Mouse (Mus musculus) layer of hippocampus, adult 18-20 months (tissue): ENCODE results near the gene 2010109A12Rik. TPM values are rescaled to one million over a fixed set of nuclear protein-coding genes. Genes with fewer than 3 reads are reported as not detected.
A peak's percentile ranks its signal among the peaks of the same experiment; 100 is the strongest.

Source experiments
- DNase-seq, 2 experiments: peaks; one replicate each; pipeline ENCODE4 v3.0.0; 2022; ENCODE audit warnings: low spot score in 2 of 2
- long read RNA-seq: library from polyadenylated mRNA; stranded (forward); transcript quantifications from one replicate; pipeline ENCODE4 v2.0.0, GENCODE M21; 2021
- total RNA-seq, 2 experiments: library from RNA; stranded (reverse); gene quantifications; 2 replicates each; pipeline ENCODE4 v1.2.3; 2021

The 2010109A12Rik gene
- total RNA-seq = under 1 TPM; 0.84 to 0.86 TPM
- long read RNA-seq = 0 reads

DNA sequence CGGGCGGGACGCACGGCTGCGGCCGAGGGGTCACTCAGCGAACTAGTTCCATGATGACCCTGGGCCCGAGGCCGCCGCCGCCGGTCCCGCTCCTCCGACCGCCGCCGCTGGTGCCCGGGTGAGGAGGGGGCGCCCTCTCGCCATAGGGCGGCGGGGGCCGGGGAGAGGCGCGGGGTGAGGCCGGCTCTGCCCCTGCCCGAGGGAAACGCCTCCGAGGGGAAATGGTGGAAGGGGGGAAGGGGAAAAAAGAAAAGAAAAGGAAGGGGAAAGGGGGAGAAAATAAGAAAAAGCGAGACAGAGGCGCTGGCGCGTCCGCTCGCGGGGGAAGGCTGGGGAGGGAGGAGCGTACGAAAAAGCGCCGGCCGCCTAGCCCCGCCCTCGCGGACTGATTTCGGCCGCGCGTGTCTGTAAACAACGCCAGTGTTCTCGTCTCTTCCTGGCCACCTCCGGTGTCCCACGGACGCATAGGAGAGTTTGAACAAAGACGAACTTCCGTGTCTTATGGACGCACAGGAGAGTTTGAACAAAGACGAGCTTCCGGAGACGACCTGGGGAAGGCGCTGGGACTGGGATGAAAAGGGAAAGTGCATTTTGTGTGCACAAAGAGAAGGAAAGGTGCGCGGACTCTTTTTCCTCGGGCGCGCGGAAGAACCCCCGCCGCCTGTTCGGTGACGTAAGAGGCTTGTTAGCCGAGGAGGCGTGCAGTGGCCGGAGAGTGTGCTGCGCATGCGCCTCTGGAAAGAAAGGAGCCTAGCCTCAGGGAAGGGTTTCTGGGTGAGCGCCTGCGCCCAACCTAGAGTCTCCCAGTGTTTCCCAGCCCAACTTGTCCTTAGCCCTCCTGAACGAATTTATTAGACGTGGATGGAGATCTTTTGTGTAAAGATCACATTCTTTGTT, at the start of gene 2010109A12Rik, which contains the start of gene Ccni:
Gene 2010109A12Rik, plus strand, starts transcription at position 410 of the 897 bp plus-strand sequence.
Gene Ccni, minus strand, starts transcription at position 387 of the 897 bp plus-strand sequence.
- peak; percentile 95 to 97 for DNase-seq

DNA sequence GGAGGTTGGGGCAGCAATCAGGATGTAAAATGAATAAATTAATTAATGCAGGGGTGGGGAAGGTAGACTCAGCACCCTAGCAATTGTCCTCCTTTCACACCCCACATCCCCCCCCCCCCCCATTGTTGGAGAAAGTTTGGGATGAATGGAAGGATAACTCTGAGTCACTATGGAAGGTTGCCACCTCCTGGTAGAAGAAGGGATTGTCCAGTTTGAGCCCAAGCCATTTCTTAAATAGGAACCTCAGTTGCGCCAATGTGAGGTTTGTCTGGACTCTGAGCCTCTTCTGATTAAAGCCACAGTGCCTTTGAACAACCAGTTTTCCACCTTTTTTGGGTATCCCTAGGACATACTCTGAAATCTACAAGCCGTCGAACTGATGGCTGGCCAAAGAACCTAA, 42.8 kb upstream of the 2010109A12Rik start:
- peak in 1 of 2 experiments; percentile 75 for DNase-seq

DNA sequence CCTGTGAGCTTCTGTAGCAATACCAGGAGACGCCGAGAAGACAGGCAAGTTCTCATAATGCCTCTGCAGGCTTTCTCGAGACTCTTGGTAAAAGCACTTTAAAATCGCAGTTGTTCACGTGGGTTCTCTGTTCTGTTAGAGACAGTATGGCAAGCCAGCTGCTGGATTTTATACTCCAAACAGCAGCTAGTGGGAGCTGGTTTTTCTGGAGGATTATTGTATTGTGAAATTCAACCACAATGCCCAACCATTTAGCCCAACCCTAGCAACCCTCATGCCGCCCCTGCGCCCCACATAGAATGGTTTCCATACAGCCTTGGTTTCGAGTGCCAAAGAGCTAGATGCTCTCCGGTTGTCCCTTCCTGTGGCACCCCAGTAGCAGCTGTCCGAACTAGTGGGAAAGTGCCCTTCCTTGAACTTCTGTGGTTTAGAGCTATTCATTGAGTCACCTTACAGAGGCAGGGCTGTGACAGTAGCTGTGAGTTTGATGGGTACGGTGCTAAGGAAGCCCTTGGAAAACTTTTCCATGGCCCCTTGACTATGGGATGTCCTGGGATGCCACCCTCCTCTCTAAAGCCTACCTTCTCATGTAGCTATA, 38.3 kb upstream of the 2010109A12Rik start:
- DNase-seq = peak in 1 of 2 experiments; percentile 45

DNA sequence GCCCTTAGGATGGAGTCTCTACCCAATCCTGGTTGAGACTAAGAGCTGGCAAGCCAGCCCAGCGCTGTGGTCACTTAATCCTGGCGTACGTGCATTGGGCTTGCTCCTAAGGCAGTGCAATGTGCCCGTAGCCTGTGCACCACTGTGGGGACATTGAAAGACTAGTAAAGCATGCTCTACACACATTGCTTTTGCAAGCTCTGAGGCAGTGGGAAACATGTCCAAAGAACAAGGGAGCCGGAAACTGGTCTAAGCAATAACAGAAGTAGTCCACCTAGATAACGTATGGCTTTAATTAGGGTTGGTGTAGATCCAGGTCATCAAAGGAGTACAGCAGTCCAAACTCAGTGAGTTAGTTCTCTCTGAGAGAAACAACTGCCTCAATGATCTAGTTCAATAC, 37.7 kb upstream of the 2010109A12Rik start:
- DNase-seq = no peak

DNA sequence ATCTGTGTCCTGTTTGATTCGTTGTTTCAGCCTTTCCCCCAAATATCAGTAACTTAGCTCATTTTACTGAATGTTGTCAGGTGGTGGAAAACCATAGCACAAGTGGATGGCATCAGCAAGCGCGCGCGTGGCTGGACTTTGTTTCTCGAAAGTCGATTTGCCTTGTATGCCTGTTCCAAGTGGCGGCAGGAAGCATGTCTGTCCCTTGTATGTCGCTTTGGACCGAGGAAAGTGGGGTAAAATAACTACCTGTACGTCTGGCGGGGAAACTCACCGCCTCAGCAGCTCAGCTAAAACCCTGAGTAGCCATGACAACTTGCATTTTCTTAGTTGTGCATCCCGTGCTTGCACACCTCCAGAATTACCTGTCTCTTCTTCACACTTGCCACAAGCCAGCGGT, 34.9 kb upstream of the 2010109A12Rik start:
- DNase-seq = no peak

DNA sequence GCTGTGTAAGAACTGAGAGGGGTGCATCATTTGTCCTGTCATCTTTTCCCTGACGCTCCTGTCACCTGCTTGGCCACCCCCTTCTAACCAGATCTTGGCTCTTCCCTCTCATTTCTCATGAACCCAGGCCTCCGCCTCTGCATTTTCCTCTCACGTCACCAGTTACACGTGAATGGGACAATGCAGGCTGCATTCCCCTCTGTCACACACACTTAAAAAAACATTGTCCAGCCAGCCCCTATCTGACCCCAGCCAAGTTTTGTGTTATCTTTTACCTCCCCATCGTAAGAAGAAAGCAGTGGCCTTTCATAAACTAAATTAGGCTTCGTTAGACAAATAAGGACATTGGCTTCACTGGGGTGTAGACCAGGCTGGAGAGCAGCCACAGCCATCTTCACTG, 33.8 kb upstream of the 2010109A12Rik start:
- no peak for DNase-seq

DNA sequence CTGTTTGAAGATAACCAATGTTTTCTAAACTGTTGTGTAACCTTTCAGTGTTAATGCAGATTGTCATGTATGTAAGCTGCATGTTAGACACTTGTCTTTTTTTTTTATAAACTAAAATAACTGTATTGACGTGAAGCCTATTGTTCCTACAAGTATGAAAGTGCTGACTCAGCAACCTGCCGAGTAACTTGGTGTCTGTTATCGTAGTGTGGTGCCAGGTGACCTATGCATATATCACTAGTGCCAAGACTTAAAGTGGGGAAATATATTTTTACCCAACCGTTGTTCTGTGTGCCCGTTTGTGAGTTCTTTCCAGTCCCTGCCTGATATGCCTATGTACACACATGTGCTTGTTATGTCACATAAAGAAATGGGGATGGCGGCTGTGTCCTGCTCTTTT, 31.6 kb upstream of the 2010109A12Rik start:
- no peak for DNase-seq

GRCm38 (mm10) chr5:93178616-93179015, 27.7 kb upstream of the 2010109A12Rik start:
- DNase-seq = peak; percentile 59 to 75

GRCm38 (mm10) chr5:93180252-93180651, 26.1 kb upstream of the 2010109A12Rik start:
- no peak for DNase-seq

DNA sequence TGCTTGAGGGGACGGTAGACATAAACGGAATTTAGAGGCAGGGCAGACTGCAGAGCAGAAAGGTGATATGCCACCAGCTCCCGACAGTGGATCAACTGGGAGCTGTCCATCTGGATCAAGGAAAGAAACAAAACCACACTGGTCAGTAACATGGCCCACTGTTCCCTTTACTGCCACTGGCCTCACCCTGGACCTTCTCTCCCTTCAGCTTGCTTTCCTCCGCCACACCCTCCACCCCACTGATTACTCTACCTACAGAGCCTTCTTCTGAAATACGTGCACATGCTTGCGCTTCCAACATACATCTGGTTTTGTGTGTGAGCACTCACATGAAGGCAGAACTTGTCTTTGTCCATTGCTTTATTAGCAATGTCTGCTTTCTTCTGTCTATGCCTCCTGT, 23.0 kb upstream of the 2010109A12Rik start:
- DNase-seq = no peak

- no peak for DNase-seq
Observed at GRCm38 (mm10) chr5:93184548-93184947, 21.8 kb upstream of the 2010109A12Rik start.

GRCm38 (mm10) chr5:93189607-93190006, 16.7 kb upstream of the 2010109A12Rik start:
- no peak for DNase-seq

GRCm38 (mm10) chr5:93190428-93190827, 15.9 kb upstream of the 2010109A12Rik start:
- no peak for DNase-seq

DNA sequence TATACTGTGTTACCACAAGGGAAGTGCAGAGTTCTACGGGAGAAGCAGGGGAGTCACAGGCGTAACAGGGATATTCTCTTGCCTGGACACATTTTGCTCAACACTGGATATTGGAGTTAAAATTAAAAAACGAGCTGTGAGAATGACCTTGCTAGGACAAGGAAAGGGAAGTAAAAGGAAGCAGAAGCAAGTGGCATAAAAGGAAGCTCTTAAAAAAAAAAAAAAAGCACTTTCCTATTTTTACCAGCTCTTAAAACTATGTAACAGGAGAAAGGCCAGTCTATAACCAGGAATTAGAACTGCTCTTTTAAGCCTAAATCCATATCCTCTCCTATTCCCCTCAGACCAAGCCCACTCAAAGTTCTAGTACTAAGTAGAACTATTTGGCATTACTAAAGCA, 8.1 kb upstream of the 2010109A12Rik start:
- no peak for DNase-seq

DNA sequence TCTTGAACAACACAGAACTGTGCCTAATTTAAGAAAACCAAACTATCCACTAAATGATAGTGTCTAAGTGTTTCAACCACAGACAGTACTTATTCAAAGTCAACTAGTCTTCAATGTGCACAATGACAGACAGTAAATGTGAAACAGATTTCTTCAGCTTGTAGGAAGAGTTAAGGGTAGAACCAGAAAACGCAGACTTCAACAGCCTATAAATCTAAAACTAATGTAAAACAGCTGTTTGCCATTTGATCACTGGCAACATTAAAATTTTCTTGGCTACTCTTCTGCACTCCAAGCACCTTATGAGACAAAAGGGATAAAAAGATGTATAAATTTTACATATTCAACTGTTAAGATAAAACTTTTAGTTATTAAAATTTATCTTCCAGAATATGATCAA, 5.1 kb upstream of the 2010109A12Rik start:
- DNase-seq = no peak

DNA sequence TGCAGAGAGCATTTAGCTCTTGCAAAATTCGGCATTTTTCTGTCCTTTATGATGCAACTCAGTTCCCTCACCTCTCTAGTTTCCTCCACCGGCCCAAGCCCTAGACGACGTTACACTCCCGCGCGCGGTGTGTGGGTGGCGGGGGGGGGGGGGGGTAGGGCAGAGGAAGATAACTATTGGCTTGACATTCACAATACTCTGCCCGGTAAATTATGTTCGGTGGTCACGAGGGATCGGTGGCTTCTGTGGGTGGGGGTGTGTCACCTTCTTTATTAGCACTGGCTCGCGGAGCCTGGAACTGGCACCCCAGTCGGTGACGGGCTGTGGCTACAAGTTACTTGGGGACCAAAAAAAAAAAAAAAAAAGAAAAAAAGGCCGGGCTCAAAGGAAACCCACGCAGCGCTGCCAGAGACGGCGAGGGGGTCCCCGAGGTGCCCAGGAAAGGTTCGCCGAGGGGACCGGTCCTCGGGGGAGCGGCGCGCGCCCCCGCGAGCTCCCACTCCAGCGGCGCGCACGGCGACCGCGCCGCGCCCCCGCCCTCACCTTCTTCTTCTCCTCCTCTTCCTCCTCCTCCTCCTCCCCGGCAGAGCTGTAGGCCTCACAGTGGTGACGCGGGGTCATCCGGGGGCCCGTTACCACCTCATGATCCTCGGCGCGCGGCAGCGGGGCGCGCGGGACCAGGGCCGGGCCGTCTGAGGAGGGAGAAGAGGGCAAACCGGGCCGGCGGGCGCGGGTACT, 778 bp upstream of the 2010109A12Rik start:
- DNase-seq = peak; percentile 25 to 50

GRCm38 (mm10) chr5:93207006-93207348, 659 bp downstream of the 2010109A12Rik start:
- no peak for DNase-seq

- DNase-seq = no peak
Observed at GRCm38 (mm10) chr5:93207555-93207954, 1.2 kb downstream of the 2010109A12Rik start.

DNA sequence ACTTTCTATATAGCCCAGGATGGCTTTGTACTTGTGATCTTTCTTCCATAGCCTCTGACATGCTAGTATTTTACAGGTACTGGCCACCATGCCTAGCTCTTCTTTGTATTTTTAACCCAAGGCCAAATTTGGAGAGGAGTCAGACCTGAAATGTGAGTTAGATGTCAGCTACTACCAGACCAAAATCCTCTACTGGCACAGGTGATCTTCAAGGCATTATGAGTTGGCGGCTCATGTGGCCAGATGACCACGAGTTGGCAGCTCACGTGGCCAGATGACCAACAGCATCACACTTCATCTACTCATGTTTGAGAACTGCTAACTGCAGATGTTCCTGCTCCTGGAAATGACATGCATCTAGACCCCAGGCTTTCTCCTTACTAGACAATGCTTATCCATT, 12.1 kb downstream of the 2010109A12Rik start:
- DNase-seq = no peak

DNA sequence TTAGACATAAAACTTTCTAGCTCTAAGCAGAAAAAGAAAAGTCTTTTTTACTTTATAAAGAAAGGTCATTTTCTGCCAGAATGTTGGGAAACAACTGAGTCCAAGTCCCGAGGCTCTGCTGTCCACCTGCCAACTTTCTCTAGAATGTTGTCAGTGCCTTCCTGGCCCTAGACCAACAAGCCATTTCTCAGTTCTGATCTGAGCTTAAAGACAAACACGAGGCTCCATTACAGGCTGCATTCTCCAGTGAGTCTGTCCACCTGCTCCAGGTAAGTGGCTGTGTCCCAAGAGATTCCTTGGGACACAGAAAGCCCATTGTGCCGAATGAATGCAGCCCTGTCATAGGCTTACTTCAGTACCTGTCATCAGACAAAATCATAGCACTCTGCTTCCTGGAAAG, 15.3 kb downstream of the 2010109A12Rik start:
- no peak for DNase-seq

GRCm38 (mm10) chr5:93224549-93224948, 18.2 kb downstream of the 2010109A12Rik start:
- DNase-seq = no peak

DNA sequence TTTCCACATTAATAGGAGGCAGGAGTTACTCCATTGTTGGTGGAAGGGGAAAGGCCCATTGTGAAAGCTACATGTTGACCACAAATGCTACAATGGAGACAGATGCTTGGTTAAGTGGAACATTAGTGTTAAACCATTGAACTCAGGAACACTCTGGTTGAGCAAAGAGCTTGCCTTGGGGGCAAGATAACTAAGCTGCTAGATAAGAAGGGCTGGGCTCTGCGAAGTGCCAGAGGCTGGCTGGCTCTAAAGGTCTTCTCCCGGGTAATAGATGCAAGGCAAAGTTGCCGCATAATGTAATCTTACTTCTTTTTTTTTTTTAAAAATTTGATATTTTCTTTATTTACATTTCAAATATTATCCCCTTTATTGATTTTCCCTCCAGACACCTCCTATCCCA, 20.8 kb downstream of the 2010109A12Rik start:
- no peak for DNase-seq
